Mouse (Mus musculus) heart, postnatal 10 days (tissue): Measurements from ENCODE around the gene Prrt4. TPM values are rescaled to one million over a fixed set of nuclear protein-coding genes. Genes with fewer than 3 reads are reported as not detected.
"Not testable (repeated sequence)": the region's sequence is repeated elsewhere in the genome, so short reads cannot be mapped to it uniquely, and the experiment has no call there.

Experiments
- DNase-seq, 2 experiments: peaks; one replicate each; pipeline ENCODE4 v3.0.0; 2021
- intact Hi-C: fragments of 180-260 bp; cut with DNase I; formaldehyde crosslinking; loops from one replicate; pipeline ENCODE4 v1.15.1; 2025
- total RNA-seq, 2 experiments: library from RNA; stranded (reverse); gene quantifications; 2 replicates each; pipeline ENCODE4 v1.2.3; 2021

Gene Prrt4
- total RNA-seq, 2 experiments from 2014 or later = 6.4 to 6.7 TPM

DNA sequence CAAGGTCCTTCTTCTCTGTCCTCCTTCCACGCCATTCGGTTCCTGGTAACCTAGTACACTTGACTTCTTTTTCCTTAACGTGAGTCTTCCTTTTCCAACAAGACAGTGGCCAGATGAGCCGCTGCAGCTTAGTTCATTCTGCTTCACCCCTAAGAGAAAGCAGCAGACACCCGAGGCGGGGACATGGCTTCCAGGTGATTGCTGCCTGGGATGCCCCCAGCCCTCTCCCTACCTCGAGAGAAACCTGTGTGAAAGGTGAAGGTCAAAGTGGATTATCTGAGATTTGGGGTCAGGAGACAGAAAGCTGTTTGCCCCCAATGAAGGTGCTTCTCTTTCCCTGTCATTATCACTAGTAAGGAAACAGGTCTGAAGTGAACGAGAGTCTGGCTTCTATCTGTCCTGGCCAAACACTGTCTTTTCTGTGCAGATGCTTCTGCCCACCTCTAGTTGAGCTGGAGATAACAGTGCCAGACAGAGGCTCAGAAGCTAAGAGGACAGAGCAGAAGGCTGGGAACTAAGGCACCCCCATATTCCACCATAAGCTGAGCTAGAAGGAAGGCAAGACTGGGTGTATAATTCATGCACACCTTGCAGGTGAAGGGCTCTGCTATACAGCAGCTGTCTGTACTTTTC, 20.0 kb upstream of the Prrt4 start:
- DNase-seq = peak in 1 of 2 experiments; percentile 6
- intact Hi-C loops = no loop called here

DNA sequence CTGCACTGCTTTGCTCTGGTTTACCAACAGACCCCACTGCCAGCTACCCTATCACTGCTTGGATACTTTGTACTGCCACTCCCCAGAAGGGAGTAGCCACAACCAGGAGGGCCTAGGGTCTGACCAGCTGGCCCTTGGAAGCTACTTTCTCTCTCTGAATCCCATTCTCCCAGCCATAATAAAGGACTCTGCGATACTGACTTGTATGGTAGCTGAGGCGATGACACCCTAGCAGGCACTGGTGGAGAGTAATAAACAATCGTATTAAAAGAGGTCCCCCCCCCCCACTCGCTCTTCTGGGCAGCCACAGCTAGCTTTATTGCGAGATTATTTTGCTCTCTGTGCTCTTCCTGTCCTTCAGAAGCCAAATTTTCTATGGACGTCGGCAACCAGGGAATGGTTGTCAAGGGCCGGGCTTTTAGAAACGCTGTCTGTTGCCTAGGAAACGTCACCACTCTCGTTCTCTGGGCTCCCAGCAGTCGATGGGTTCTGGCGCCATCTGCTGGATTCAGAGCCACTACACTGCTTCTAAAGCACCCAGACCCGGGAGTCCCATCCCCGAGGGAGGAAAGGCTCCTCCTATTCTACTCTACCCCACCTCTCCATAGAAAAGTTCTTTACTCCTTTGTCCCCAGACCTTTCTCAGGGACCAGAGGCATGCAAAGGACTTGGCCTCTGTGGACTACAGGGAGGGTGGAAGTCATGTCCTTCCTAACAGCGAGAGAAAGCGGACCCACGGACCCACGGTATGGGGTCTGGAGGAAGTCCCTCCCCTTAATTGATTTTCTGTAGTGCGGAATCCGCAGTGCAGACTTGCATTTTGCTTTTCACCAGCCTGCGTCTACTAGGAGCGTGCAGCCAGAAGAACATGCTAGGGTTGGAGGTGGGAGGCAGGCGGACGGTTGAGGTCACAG, 19.2 kb upstream of the Prrt4 start:
- intact Hi-C loops = loop anchor here (1.0 kb wide), 2 partner anchors 27 to 32 kb away; no protein-coding TSS in a partner anchor

DNA sequence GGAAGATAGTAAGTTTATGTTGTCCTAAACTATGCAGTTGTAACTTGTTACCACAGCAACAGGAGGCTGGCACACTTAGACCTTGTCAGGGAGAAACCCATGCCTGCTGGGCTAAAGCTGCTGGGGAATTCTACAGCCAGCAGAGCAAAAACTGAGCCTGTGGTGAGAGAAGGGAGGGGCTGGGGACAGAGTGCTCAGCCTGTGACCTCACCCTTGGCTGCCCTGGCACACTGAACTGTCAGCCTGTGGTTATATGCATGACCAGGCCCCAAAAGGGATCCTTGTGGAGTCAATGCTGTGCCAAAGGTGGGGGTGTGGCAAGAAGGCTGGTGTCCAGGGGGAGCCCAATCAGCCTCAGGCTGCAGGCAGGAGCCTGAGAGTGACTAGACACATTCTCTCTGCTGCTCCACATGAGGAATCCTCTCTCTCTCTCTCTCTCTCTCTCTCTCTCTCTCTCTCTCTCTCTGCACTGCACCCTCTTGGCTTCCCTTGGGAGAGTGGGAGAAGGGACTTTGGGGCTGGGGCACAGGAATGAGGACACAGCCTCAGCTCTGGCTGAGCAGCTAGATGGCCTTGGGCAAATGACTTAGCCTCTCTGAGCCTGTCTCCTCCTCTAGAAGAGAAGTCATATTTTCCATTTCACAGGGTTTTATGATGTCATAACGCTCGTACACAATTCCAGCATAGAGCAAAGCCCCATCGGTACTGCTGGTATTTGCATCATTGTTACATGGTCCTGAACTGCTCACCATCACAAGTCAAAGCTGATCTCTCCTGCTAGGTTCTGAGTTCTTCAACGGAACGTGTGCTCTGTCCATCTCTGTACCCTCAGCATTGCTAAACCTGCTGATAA, 16.7 kb upstream of the Prrt4 start:
- DNase-seq = peak; percentile 53 to 59
- intact Hi-C loops = no loop called here

More for the DNA sequence above, 19.2 kb upstream of the Prrt4 start:
- DNase-seq = peak; percentile 93 to 97

DNA sequence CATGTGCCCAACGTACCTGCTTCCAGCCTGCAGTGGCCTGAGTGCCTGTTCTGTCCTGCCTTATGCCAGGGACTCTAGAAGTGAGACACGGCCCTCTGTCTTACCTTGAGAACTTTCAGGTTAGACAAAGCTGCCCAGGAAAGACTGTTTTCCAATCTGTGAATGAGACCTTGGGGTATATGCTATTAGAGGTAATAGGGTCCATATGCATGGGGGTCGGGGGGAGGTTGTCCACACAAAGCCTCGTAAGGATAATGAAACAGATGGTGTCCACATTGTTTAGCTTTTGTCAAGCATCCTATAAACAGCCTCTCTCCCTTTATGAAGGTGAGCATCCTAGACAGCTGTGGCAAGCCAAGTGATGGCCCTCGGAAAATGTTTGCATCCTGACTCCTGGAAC, 15.8 kb upstream of the Prrt4 start:
- intact Hi-C loops = no loop called here
- DNase-seq = no peak

DNA sequence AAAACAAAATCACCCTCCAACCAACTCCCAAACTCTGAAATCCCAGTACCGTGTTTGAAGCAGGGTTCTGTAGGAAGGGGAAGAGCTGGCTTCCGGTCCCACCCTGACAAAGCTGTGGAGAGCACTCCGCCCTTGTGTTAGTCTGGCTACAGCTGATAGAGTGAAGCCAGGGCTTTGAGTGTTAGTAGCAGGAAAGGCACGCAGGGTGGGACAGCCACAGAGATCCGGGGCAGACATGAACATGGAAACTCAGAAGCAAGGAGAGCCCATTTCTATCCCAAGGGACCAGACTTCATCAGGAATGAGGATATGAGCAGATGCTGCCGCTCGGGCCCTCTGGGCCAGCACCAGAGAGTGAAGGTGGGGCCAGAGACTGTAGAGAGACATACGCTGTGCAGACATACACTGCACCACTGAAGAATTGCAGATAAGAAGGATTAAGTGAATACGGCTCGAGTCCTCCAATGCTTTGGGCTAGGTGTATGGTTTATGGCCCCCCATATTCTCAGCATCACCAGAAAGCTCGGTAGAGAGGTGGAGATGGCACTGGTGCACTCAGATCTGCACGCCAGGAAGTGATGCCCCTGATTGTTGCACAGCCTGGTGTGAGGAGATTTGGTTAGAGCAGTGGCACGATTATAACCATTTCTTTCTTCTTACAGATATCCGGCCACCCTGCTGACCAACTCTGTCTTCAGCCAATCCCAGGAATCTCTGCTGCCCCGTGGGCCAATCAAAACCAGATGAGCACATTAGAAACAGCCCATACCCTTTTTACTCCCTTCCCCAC, 14.8 kb upstream of the Prrt4 start:
- peak; percentile 70 to 74 for DNase-seq
- intact Hi-C loops = no loop called here

DNA sequence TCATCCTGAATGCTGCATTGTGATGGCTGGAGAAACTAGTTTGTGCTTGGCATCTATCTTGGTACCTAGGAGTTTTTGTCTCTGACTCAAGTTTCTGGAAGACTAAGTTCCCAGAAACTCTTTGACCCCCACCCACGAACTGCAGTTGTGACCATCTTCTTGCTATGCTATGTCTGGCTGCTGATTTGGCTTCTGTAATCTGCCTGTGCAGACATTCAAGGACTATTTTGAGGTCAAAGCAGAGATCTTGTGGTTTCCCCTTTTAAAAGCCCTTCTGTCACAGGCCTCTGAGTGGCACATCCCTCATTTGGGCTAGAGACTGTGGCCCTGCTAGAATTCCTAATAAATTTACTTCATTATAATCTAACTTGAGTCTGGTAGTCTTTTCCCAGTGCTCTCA, 8.6 kb upstream of the Prrt4 start:
- intact Hi-C loops = no loop called here

DNA sequence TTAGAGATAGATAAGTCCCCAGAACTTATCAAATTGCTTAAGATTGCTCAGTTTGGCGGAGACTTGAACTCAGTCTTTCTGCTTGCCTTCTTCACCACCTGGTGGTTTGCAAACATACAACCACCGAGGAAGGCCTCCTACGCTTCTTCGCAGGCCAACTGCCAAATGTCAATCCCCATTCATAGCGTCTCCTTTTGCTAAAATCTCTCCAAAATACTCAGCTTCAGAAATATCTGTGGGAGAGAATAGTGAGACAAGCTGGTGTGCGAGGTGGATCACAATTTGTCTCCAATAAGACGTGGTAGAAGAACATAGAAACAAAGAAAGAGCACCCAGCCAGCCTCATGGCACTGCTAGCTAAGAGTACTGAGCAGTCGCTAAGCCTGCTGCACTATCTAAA, 459 bp upstream of the Prrt4 start:
- intact Hi-C loops = no loop called here
- DNase-seq = no peak

More for the DNA sequence above, 8.6 kb upstream of the Prrt4 start:
- no peak for DNase-seq

DNA sequence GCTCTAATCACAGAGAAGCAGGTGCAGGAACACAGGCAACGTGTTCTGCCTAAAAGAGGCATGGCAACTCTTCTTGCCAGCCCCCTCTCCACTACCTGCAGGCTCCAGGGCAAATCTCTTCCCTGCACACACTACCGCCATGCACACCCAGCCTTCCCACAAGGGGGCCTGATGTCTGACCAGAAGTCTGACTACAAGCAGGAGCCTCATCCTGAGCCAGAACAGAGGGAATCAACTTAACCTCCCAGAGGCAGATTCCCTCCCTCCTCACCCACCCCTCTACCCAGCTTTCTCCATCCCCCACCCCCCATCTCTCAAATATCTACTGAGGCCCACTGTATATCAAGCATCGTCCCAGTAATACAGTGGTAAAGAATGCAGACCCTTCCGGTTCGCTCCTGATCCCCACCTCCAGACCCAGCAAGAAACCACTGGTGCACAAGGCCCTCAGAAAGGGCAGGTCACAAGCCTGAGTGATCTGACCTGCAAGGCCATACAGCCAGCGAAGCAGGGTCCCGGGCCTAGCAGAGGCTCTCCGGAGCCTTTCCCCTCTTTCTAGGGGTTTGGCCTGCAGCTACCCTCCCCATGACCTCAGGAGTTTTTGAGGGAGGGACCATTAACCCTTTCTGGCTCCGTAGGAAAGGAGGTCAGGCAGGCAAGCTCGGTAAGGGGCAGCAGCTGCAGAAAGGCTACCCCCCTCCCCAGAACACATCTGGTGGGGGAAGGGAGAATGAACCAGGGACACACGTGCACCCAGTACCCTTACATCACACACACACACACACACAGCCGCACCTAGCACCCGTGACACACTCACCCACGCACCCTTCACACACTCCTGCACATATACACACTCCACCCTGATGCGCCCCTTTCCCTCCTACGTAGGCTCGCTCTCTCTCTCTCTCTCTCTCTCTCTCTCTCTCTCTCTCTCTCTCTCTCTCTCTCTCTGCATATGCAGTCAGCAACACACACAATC, 1.2 kb downstream of the Prrt4 start:
- no peak for DNase-seq
- intact Hi-C loops = no loop called here

DNA sequence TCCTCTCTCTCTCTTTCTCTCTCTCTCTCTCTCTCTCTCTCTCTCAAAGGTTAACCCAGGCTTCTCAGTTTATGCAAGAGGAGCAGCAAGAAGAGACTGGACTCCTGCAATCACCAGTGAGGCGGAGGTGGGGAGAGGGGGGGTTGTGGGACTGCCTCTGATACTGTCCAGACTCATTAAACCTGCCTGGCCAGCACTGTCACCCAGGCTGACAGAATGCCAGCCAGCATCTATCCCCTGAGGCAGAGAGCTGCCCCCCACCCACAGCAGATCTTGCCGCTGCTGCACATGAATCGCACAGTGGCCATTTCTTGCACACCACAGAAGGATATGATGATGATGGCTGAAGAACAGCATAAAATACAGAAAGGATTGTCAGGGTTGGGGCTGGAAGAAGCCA, 4.3 kb downstream of the Prrt4 start:
- no peak for DNase-seq
- intact Hi-C loops = no loop called here

DNA sequence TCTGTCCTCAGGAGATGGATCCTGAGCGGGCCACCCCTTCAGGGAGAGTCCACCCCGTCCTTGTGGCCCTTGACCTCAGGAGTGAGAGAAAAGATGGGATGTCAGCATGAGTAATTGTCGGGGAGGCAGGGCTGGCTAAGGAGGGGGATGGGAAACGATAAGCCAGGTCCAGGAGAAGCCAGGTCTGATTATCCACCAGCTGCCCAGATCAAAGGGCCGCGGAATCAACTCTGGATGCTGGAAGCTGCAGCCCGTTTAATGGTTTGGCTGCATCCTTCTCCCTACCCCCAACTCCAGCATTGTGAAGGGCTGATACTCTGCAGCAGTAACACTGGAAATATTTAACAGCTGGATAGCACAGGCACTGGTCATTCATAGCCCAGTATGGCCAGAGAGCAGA, 5.0 kb downstream of the Prrt4 start:
- intact Hi-C loops = no loop called here
- DNase-seq = no peak

DNA sequence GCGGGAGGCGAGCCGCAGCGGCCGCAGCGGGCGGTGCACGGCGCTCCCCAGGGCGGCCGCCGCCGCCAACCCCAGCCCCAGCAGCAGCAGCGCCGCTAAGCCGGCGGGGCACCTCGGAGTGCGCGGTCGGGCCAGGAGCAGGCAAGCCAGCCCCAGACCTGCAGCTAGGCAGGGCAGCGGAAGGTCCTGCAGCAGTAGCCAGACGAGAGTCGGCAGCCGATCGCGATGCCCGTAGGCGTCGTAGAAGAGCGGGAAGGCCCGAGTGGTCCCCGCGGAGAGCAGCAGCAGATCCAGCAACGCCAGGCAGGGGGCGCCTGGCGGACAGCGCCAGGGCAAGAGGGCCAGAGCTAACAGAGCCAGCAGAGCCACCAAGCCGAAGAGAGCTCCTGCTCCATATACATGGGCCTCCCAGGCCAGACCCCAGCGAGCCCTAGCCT, 8.4 kb downstream of the Prrt4 start:
- intact Hi-C loops = loop anchor here (1.0 kb wide), 1 partner anchor 27 kb away; no protein-coding TSS in a partner anchor

DNA sequence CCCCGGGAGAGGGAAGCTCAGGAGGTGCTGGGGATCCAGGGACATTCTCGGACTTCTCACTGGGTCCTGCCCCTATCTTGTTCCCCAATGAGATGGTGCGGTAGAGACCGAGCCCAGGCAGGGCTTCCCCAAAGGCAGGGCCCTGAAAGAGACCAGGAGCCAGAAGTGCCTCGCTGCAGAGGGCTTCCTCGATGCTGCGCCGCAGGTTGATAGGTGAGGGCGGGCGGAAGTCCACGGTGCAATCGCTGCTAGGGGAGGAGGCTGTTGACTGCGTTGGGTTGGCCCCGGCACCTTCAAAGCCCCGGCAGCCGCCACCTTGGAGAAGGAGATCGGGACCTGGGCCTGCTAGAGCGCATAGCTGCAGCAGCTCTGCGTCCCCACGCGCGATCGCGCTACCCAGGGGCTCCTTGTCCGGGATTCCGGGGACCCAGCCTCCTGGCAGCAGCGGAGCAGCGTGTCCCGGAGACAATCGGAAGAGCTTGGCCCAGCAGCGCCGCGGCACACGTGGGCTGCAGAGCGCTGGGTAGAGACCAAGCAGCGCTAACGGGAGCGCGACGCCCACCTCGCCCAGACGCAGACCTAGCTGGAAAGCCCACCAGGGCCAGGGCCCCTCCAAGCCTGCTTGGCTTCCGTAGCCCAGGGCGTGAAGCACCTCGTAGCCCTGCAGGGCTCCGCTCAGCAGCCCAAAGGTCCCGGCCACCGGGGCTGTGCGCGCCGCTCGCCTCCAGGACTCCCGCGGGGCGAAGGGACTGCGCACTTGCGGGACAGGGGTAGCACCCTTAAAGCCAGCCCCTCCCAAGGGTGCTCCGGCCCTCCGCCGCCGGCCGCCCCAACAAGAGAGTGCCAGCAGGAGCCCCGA, 9.1 kb downstream of the Prrt4 start:
- intact Hi-C loops = no loop called here
- DNase-seq = peak; percentile 27 to 28

More for the DNA sequence above, 8.4 kb downstream of the Prrt4 start:
- peak; percentile 85 to 89 for DNase-seq

DNA sequence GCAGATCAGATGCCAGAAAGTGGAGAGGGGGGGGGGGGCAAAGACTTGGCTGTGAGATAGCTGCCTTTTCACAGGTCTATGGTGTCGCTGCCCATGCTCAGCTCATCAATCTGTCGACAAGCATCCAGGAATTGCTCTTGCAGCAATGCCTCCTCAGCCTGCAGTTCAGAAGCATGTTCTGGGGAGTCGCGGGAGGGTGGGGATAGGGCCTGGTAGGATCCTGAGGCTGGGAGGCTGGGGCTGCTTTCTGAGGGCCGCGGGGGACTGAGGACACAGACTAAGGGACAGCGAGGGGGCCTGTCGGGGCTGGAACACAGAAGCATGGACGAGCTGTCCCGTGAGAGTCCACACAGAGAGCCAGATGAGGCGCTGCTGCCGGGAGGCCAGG, 9.7 kb downstream of the Prrt4 start:
- DNase-seq = no peak
- intact Hi-C loops = no loop called here

DNA sequence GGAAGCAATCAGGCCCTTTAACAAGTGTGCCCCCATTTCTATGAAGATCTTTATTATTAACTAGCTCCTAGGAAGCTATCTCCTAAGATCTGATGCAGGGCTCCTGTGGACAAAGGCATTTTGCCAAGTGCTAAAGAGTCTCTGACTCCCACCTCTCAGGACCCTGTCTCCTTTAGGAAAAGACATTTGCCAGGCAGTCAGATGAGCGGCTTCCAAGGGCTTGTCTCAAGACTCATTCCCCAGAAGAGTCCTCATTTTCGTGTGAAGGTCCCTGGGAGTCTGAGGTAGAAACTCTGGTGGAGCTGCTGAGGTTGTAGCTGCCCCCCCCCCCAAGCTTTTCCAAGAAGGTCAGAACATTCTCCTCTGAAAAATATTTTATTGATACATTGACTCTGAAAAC, 10.5 kb downstream of the Prrt4 start:
- intact Hi-C loops = no loop called here
- no peak for DNase-seq

DNA sequence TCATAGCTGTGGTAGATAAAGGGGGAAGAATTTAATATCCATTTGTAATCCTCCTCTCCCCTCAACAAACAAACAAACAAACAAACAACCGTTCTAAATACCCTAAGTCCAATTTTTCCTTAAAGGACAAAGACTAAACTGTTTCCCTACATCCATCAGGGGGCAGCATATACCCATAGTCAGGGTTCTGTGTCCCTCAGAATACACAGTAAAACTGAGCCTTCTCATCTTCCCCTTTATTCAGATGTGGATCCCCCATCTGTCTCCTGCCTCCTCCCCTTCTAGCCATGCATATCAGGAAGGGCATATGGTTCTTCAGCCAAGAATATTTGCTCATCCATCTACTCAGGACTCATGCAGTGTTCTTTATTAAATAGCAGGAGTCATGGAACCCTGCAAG, 13.2 kb downstream of the Prrt4 start:
- peak; percentile 59 to 79 for DNase-seq
- intact Hi-C loops = loop anchor here (1.0 to 2.0 kb wide), 2 partner anchors 32 to 109 kb away; no protein-coding TSS in a partner anchor

DNA sequence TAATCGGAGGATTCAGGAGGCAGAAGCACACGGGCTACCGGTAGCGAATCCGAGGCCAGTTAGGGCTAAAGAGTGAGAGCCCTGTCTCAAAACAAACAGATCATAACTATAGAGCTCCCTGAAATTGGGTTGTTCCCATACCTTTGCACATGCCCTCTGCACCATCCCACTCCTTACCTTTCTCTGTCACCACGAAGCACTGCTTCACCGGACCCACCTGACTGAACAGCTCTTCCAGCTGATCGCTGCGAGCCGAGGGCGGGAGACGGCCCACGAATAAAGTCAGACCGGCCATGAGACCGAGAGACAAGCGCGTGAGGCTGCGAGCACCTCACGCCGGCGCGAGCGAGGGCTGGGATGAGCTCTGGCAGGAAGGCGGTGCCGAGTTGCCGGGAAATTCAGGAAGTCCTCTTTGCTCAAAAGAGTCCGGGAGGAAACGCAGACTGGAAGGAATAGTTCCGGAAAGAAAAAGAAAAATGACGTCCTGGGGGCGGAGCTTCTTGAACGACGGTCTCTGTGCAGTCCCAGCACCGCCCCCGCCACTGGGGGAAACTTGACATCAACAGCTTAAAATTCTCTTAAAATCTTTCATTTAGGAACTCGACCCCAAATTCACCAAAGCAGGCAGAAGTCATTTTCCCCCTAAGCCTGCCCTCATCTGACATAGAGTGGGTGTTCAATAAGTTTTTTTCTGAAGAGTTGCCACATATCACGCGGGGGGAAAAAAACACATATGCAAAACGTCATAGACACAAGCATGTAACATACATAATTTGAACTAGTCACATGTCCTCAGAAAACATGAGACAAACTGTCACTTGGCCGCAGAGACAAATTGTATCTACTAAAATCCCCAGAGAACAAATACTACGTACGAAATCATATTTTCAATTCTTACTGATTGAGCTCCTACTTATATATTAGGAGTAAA, 14.8 kb downstream of the Prrt4 start, which contains the start of gene Rbm28:
Gene Rbm28, minus strand, starts transcription at position 693 of the 931 bp plus-strand sequence.
- DNase-seq = peak; percentile 93 to 95
- intact Hi-C loops = loop anchor here (2.0 kb wide), 1 partner anchor 76 kb away; no protein-coding TSS in a partner anchor

DNA sequence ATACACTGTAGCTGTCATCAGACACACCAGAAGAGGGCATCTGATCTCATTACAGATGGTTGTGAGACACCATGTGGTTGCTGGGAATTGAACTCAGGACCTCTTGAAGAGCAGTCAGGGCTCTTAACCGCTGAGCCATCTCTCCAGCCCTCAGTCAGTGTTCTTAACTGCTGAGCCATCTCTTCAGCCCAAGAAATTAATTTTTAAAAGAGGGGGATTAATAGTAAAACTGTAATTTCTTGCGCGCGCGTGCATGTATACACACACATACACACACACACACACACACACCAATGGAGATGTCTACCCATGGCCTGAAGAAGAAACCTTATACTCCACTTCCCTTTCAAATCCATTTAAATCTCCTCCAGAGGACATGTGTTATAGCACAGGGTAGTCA, 18.1 kb downstream of the Prrt4 start:
- intact Hi-C loops, DNase-seq: not testable (repeated sequence)
